Mouse (Mus musculus) CH12.LX (cell line): ENCODE measurements around the gene Hnrnpd. TPM values are rescaled to one million over a fixed set of nuclear protein-coding genes. Genes with fewer than 3 reads are reported as not detected.
A peak's percentile ranks its signal among the peaks of the same experiment; 100 is the strongest.

ENCODE experiments used
- DNase-seq: peaks from one replicate; pipeline ENCODE4 v3.0.0-alpha.2; 2013; ENCODE audit errors: extremely low read depth
- H3K27ac ChIP-seq: 2 replicates; pipeline ENCODE4 v1.5.1; 2012; ENCODE audit warnings: low read depth, mild to moderate bottlenecking, control low read depth, moderate library complexity; ENCODE audit not compliant: insufficient read depth
- H3K27me3 ChIP-seq: replicated peaks from 2 replicates; pipeline ENCODE3; 2012; ENCODE audit warnings: inconsistent platforms
- H3K36me3 ChIP-seq, 2 experiments: replicated peaks in 1 of 2; 2 replicates each; pipeline versions ENCODE3 to v1.6.1; 2012; ENCODE audit warnings: inconsistent platforms in 1 of 2, low read length in 1 of 2, mild to moderate bottlenecking in 1 of 2, mixed read lengths in 1 of 2, moderate library complexity in 1 of 2; ENCODE audit not compliant: control insufficient read depth in 1 of 2, insufficient read depth in 1 of 2
- H3K4me1 ChIP-seq, 2 experiments: 2 replicates each; pipeline ENCODE4 v1.6.1; 2012; ENCODE audit warnings: inconsistent platforms in 1 of 2, moderate library complexity in 1 of 2; ENCODE audit not compliant: insufficient read depth in 2 of 2, control insufficient read depth in 1 of 2
- H3K4me2 ChIP-seq: 2 replicates; pipeline ENCODE4 v1.6.1; 2012; ENCODE audit warnings: low read depth, mild to moderate bottlenecking, control low read depth; ENCODE audit not compliant: poor library complexity, insufficient read depth, severe bottlenecking
- H3K4me3 ChIP-seq, 3 experiments: fragments of 150-350 bp in 1 of 3; sonication (generic) in 1 of 3; replicated peaks in 1 of 3; 2 replicates each; pipeline versions ENCODE3 to v1.5.1; 2011 to 2012; ENCODE audit warnings: low read depth in 2 of 3, low read length in 2 of 3, mild to moderate bottlenecking in 2 of 3, moderate library complexity in 2 of 3, control low read depth in 1 of 3, improper control_type of control experiment in 1 of 3, inconsistent platforms in 1 of 3, mixed read lengths in 1 of 3; ENCODE audit not compliant: poor library complexity in 1 of 3
- H3K79me2 ChIP-seq: replicated peaks from 2 replicates; pipeline ENCODE4 v1.6.1; 2012; ENCODE audit warnings: mild to moderate bottlenecking, moderate library complexity; ENCODE audit not compliant: control insufficient read depth, poor library complexity, insufficient read depth, severe bottlenecking; ENCODE audit errors: extremely low read depth
- H3K9ac ChIP-seq: 2 replicates; pipeline ENCODE4 v1.6.1; 2012; ENCODE audit warnings: low read depth, mild to moderate bottlenecking, control low read depth, moderate library complexity; ENCODE audit not compliant: insufficient read depth
- H3K9me3 ChIP-seq: replicated peaks from 2 replicates; pipeline ENCODE3; 2012; ENCODE audit warnings: low read length, inconsistent platforms, mixed read lengths
- E2F4 ChIP-seq: IDR thresholded peaks from 2 replicates; pipeline ENCODE4 v1.6.1; 2011; ENCODE audit warnings: low read depth, low read length, improper control_type of control experiment; ENCODE audit not compliant: insufficient replicate concordance
- KAT2A ChIP-seq: IDR thresholded peaks from 2 replicates; pipeline ENCODE4 v1.6.1; 2012; ENCODE audit warnings: low read length, improper control_type of control experiment, inconsistent platforms; ENCODE audit not compliant: insufficient replicate concordance
- MAX ChIP-seq: IDR thresholded peaks from 2 replicates; pipeline ENCODE4 v1.6.1; 2011; ENCODE audit warnings: low read length, improper control_type of control experiment
- POLR2A ChIP-seq: IDR thresholded peaks from 2 replicates; pipeline ENCODE4 v1.6.1; 2011; ENCODE audit warnings: low read depth, mild to moderate bottlenecking, improper control_type of control experiment, low read length
- POLR2AphosphoS2 ChIP-seq: IDR thresholded peaks from 2 replicates; pipeline ENCODE4 v1.6.1; 2011; ENCODE audit warnings: low read depth, low read length, improper control_type of control experiment
- SMC3 ChIP-seq: IDR thresholded peaks from 2 replicates; pipeline ENCODE4 v1.6.1; 2011; ENCODE audit warnings: low read depth, low read length, improper control_type of control experiment
- TCF12 ChIP-seq: IDR thresholded peaks from 2 replicates; pipeline ENCODE4 v1.6.1; 2014; ENCODE audit warnings: low read depth, mild to moderate bottlenecking, inconsistent platforms, low read length, improper control_type of control experiment
- dilution Hi-C: fragments of 300-500 bp; cut with MboI; formaldehyde crosslinking; loops from 2 replicates; pipeline ENCODE4 v1.14.3; 2020; ENCODE audit warnings: low sequenced_read_pairs; ENCODE audit not compliant: extremely low pct_unique_long_range_greater_than_20kb, extremely low pct_ligation_motif_present
- in situ Hi-C: fragments of 300-500 bp; cut with MboI; formaldehyde crosslinking; loops from 3 replicates; pipeline ENCODE4 v1.14.3; 2019; ENCODE audit warnings: low sequenced_read_pairs, low pct_ligation_motif_present, low pct_unique_long_range_greater_than_20kb, mixed read lengths
- polyA plus RNA-seq: library from polyadenylated mRNA; unstranded; fragments of >175 nt; gene quantifications from 2 replicates; pipeline ENCODE4 v1.2.1, GENCODE M21; 2012; ENCODE audit warnings: low read depth; ENCODE audit not compliant: insufficient read length
- total RNA-seq, 2 experiments: library from RNA; depleted of rRNA; stranded (reverse); fragments of 300-350 nt in 1 of 2; fragments of >200 nt in 1 of 2; gene quantifications; 2 replicates each; pipeline ENCODE4 v1.2.3; 2012 to 2014

Hnrnpd gene
- total and polyA plus RNA-seq, 3 experiments, result 19.0 to 319 (median 41.3) TPM

DNA sequence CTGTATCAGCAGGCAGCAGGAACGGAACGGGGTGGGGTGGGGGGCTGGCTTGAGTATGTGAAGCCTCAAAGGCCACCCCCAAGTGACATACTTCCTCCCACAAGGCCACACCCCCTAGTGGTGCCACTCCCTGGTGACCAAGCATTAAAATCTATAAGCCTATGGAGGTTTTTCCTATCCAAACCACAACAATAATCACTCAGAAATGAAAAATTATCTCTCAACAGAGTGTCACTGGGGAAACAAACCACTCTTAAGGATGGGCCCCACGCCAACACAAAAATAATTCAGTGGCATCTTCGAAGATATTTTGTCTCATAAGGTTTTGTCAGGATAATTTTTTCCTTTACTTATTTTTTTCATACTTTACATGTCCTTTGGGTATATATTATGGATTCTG, 25.2 kb upstream of the Hnrnpd start:
- Histone ChIP-seq H3K79me2 (no peaks in the 10 kb centered on the region), H3K36me3 (no peaks in the 10 kb centered on the region), H3K9me3 (peaks cover 2% of the 10 kb centered on the region)
- dilution Hi-C loops, result no loop called here
- no peak for TF ChIP-seq KAT2A
- TF ChIP-seq, all 38 proteins: peak for 0
- no peak overlapping the region for H3K4me3 ChIP-seq
- H3K4me1 ChIP-seq, result peaks cover 0 to 5% of the 10 kb centered on the region in 2 experiments; a peak in 2 of 4 replicates
- in situ Hi-C loops, result no loop called here
- no peak overlapping the region for H3K27ac ChIP-seq
- H3K27me3 ChIP-seq, result no peaks in the 10 kb centered on the region
- H3K4me2 ChIP-seq, result no peak overlapping the region
- DNase-seq, result no peak
- no peak overlapping the region for H3K9ac ChIP-seq

DNA sequence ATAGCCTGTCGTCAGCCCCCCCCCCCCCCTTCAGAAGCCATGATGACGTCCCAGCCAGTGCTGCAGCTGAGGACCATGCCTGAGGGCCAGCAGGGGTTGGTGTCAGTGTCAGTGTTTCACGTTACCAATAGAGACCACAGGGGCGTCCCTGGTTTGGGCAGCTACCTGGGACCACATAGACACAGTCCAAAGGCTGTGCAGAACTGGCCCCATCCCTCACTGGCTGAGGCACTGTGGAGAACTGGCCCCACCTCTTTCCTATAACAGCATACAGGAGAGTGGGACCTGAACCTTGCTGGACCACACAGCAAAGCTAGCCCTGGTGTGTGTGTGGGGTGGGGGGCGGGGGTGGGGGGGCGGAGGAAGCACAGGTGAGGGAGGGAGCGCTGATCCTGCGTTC, 21.8 kb upstream of the Hnrnpd start:
- no peak for TF ChIP-seq KAT2A
- TF ChIP-seq TCF12, result no peak
- TF ChIP-seq MAX, result no peak
- TF ChIP-seq SMC3, result no peak
- no peak for TF ChIP-seq POLR2AphosphoS2
- in situ Hi-C loops, result no loop called here
- DNase-seq, result no peak
- peaks cover 2% of the 10 kb centered on the region for H3K9me3 ChIP-seq
- H3K4me1 ChIP-seq, result peaks cover 0 to 5% of the 10 kb centered on the region in 2 experiments; a peak in 2 of 4 replicates
- H3K9ac ChIP-seq, result no peak overlapping the region
- no peaks in the 10 kb centered on the region for H3K27me3 ChIP-seq
- no peak overlapping the region for H3K4me2 ChIP-seq
- H3K36me3 ChIP-seq, result no peaks in the 10 kb centered on the region
- H3K79me2 ChIP-seq, result no peaks in the 10 kb centered on the region
- H3K4me3 ChIP-seq, result no peak overlapping the region
- H3K27ac ChIP-seq, result no peak overlapping the region
- dilution Hi-C loops, result no loop called here

GRCm38 (mm10) chr5:100000048-100000447, 21.3 kb upstream of the Hnrnpd start:
- dilution Hi-C loops (no loop called here), in situ Hi-C loops (no loop called here)
- Histone ChIP-seq H3K9ac (no peak overlapping the region), H3K36me3 (no peaks in the 10 kb centered on the region), H3K4me3 (no peak overlapping the region), H3K4me1 (peaks cover 0 to 5% of the 10 kb centered on the region in 2 experiments; a peak in 2 of 4 replicates), H3K79me2 (no peaks in the 10 kb centered on the region), H3K27me3 (no peaks in the 10 kb centered on the region), H3K9me3 (peaks cover 2% of the 10 kb centered on the region), H3K4me2 (no peak overlapping the region), H3K27ac (no peak overlapping the region)
- peak; percentile 8 for DNase-seq
- TF ChIP-seq E2F4 (no peak), MAX (peak; percentile 18; the same call in 1 of the 2 replicates)

DNA sequence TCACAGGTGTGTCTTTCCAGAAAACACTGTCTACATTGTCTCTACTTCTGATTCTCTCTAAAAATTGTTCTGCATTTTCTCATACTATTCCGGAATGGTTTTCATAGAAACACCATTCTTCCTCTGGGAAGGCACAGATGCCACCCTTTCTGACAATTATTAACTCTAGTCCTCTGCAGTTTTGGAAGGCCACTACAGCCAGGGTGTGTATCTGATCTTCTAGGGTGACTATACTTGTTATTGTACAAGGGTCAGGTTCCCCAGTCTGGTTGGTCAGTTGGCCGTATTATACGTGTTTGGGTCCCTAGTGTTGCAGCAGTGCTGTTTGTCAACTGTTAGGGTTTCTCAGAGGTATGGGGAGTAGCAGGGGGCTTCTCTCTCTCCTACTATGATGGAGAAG, 15.9 kb upstream of the Hnrnpd start:
- no peak for DNase-seq
- Histone ChIP-seq H3K79me2 (no peaks in the 10 kb centered on the region), H3K4me2 (no peak overlapping the region), H3K4me3 (no peak overlapping the region), H3K9ac (no peak overlapping the region), H3K27ac (no peak overlapping the region), H3K4me1 (no peaks in the 10 kb centered on the region), H3K27me3 (no peaks in the 10 kb centered on the region), H3K9me3 (no peaks in the 10 kb centered on the region), H3K36me3 (no peaks in the 10 kb centered on the region)
- dilution Hi-C loops (no loop called here), in situ Hi-C loops (no loop called here)
- no peak for TF ChIP-seq POLR2A
